Mouse (Mus musculus) neural tube, embryonic 15.5 days (tissue): ENCODE results near the gene Gm9803. TPM values are rescaled to one million over a fixed set of nuclear protein-coding genes. Genes with fewer than 3 reads are reported as not detected.
A peak's percentile ranks its signal among the peaks of the same experiment; 100 is the strongest.
"Not testable (repeated sequence)": the region's sequence is repeated elsewhere in the genome, so short reads cannot be mapped to it uniquely, and the experiment has no call there.

Experiments used
- ATAC-seq: fragments of 200-750 bp; cut with Nextera tagmentation; 2 replicates; pipeline ENCODE4 v1.8.0; 2017; ENCODE audit warnings: mild to moderate bottlenecking, moderate TSS enrichment, moderate library complexity; ENCODE audit not compliant: low FRiP score
- H3K27ac ChIP-seq: fragments of 300-500 bp; sonication (generic); replicated peaks from 2 replicates; pipeline ENCODE4 v1.5.1; 2015; ENCODE audit warnings: mild to moderate bottlenecking, inconsistent platforms
- H3K27me3 ChIP-seq: fragments of 300-500 bp; sonication (generic); replicated peaks from 2 replicates; pipeline ENCODE4 v1.6.1; 2015; ENCODE audit warnings: inconsistent platforms
- H3K36me3 ChIP-seq: fragments of 300-500 bp; sonication (generic); 2 replicates; pipeline ENCODE4 v1.6.1; 2015; ENCODE audit warnings: inconsistent platforms
- H3K4me1 ChIP-seq: fragments of 300-500 bp; sonication (generic); 2 replicates; pipeline ENCODE4 v1.6.1; 2015; ENCODE audit warnings: inconsistent platforms
- H3K4me2 ChIP-seq: fragments of 300-500 bp; sonication (generic); 2 replicates; pipeline ENCODE4 v1.6.1; 2015; ENCODE audit warnings: inconsistent platforms, mild to moderate bottlenecking, moderate library complexity
- H3K4me3 ChIP-seq: fragments of 300-500 bp; sonication (generic); replicated peaks from 2 replicates; pipeline ENCODE4 v1.5.1; 2015; ENCODE audit warnings: mild to moderate bottlenecking, inconsistent platforms
- H3K9ac ChIP-seq: fragments of 300-500 bp; sonication (generic); replicated peaks from 2 replicates; pipeline ENCODE4 v1.6.1; 2015; ENCODE audit warnings: mild to moderate bottlenecking, inconsistent platforms
- H3K9me3 ChIP-seq: fragments of 300-500 bp; sonication (generic); replicated peaks from 2 replicates; pipeline ENCODE4 v1.6.1; 2016; ENCODE audit warnings: inconsistent platforms
- WGBS: fragments of 180-500 bp; shearing (Covaris S2); methylation state at CpG from one replicate; pipeline ENCODE4 v1.1.7; 2015; ENCODE audit warnings: mixed read lengths; 5-methylcytosine and 5-hydroxymethylcytosine counted together
- polyA plus RNA-seq: library from polyadenylated mRNA; unstranded; fragments of >200 nt; fragmentation: Nextera tagmentation; extraction: Ambion mirVana; gene quantifications from 2 replicates; pipeline ENCODE4 v1.2.1, GENCODE M21; 2015

Gm9803 gene
- 17.6 and 25.6 TPM in 2 replicates for polyA plus RNA-seq

DNA sequence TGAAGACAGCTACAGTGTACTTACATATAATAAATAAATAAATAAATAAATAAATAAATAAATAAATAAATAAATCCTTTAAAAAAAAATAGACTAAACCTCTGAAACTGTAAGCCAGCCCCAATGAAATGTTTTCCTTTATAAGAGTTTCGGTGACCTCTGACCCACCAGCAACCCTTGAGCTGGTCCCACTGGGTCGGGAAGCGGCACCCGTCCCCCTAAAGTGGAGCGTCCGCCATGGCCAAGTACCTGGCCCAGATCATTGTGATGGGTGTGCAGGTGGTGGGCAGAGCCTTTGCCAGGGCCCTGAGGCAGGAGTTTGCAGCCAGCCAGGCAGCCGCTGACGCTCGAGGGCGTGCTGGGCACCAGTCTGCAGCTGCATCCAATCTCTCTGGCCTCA, at the start of gene Gm9803:
Gene Gm9803 (plus strand): TSS at position 154 of the 400 bp plus-strand sequence.
- 91% methylated on average over 10 of the region's 10 CpGs for WGBS
- H3K9me3 ChIP-seq, H3K9ac ChIP-seq, H3K27ac ChIP-seq, H3K4me3 ChIP-seq, ATAC-seq, H3K4me2 ChIP-seq, H3K27me3 ChIP-seq: not testable (repeated sequence)
- H3K36me3 ChIP-seq = peaks cover 15% of the 10 kb centered on the region
- peaks cover 13% of the 10 kb centered on the region for H3K4me1 ChIP-seq

DNA sequence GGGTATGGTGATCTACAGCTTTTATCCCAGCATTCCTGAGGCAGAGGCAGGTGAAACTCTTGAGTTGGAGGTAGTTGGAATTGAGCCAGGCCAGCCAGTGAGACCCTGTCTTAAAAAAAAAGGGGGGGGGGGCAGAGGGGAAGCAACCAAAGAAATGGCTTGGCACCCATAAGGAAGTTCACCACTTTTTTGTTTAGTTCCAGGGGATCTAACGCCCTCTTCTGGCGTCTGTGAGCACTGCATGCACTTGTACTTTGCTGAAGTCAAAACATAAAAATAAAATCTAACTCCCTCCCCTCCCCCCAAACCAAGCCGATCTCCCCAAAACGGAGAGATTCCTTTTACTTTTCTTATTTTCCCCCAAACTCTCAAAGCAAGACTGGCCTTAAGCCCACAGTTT, 48.5 kb upstream of the Gm9803 start:
- H3K4me1 ChIP-seq = peaks cover 23% of the 10 kb centered on the region
- H3K4me2 ChIP-seq = no peak overlapping the region
- WGBS = 62% methylated on average over 4 of the region's 4 CpGs
- no peaks in the 10 kb centered on the region for H3K27me3 ChIP-seq
- H3K36me3 ChIP-seq = no peaks in the 10 kb centered on the region
- H3K9ac ChIP-seq = no peak overlapping the region
- no peaks in the 10 kb centered on the region for H3K9me3 ChIP-seq
- H3K27ac ChIP-seq = no peak overlapping the region
- no peak overlapping the region for H3K4me3 ChIP-seq
- ATAC-seq = no peak

DNA sequence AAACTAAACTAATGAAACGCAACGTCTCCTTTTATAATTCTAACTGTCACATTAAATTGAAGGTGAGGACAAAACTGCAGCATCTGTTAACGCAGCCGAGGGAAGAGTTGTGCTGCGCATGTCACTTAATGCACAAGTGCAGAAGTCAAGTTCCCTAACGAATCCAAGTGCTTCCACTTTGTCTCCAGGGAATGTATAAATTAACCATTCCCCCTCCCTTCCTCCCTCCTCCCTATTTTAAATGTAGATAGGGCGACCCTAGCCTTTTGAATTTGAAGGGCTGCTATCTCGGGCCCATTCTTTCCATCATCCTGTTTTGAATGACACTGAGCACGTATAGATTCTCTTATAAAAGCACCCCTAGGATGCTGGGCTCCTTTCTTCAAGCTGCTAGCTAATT, 46.4 kb upstream of the Gm9803 start:
- Histone ChIP-seq H3K9me3 (no peaks in the 10 kb centered on the region), H3K9ac (peak overlapping the region; percentile 81), H3K4me1 (peaks cover 35% of the 10 kb centered on the region), H3K4me2 (peak overlapping the region; percentile 98), H3K4me3 (peak overlapping the region; percentile 88), H3K27me3 (no peaks in the 10 kb centered on the region), H3K27ac (no peak overlapping the region), H3K36me3 (no peaks in the 10 kb centered on the region)
- no peak for ATAC-seq
- 5% methylated on average over 9 of the region's 9 CpGs for WGBS

DNA sequence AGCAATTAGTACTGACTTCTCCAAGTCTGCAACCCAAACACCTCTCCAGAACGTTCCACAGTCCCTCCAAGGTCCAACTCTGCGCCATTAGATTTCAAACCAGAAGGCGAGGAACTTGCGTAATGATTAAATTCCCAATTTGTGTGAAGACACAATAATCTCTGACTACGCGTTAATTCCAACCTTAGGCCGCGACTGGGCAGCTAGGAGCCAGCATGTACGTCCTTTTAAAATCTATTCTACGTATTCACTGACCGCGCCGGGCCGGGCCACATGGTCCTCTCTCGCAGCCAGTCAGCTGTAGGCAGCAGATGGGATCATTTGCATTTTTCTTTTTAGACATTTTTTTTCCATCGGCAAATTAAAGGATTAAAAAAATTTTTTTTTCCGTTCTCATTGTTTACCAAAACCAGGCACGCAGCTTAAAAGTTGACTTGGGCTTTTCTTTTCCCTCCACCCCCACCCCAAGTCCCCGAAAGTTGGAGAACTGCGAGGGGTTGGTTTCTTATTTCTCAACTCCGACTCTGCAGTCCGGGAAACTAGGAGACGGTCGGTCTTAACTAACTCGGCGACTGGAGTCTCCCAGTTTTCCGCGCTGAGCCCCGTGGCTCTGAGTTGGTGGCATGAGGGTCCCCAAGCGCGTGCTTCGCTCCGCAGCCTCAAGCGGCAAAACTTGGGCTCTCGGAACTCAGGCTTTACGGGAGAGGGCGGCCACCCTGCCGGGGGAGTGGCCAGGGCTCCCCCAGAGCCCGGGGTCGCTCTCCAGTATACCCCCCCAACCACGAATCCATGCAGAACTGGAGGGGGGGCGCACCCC, 45.8 kb upstream of the Gm9803 start:
- Histone ChIP-seq H3K4me2 (peak overlapping the region; percentile 98), H3K9me3 (no peaks in the 10 kb centered on the region), H3K36me3 (no peaks in the 10 kb centered on the region), H3K4me1 (peaks cover 35% of the 10 kb centered on the region), H3K4me3 (peak overlapping the region; percentile 88), H3K27me3 (no peaks in the 10 kb centered on the region), H3K27ac (peak overlapping the region; percentile 96), H3K9ac (peak overlapping the region; percentile 81)
- under 1% methylated on average over 42 of the region's 42 CpGs for WGBS
- ATAC-seq = peak; percentile 18

DNA sequence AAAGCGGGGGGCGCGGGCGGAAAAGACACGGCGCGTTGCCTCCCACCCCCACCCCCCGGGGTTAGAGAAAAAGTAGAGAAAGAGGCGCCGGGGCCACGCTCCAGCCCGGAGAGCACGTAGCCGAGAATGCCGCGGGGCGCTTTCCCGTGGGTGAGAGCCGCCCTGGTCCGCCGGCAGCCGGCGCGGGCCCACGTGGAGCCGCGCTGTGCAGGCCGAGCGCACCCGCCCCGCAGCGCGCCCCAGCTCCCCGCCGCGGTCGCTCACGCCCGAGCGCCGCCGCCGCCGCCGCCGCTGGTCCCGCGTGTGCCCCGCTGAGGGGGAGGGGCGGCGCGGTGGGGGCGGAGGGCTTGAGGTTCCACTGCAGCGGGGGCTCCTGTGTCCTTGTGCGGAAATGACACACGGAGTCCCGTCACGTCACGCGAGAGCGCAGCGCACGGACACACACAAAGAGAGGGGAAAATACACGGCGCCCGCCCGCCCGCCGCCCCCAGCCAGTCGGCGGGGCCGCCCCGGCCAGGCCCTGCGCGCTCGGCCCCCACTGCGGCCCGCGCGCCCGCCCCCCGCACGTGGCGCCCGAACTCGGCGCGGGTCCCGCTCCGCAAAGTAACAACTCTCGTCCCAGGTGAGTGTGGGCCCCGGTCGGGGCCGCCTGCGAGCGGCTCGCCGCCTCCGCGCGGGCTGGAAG, 45.0 kb upstream of the Gm9803 start, which contains the start of gene Bend3:
Gene Bend3 (plus strand): TSS at position 81 of the 685 bp plus-strand sequence.
- H3K4me3 ChIP-seq = peak within 1 kb of the TSS; percentile 88
- under 1% methylated on average over 61 of the region's 101 CpGs for WGBS
- peaks cover 41% of the 10 kb centered on the region for H3K4me1 ChIP-seq

DNA sequence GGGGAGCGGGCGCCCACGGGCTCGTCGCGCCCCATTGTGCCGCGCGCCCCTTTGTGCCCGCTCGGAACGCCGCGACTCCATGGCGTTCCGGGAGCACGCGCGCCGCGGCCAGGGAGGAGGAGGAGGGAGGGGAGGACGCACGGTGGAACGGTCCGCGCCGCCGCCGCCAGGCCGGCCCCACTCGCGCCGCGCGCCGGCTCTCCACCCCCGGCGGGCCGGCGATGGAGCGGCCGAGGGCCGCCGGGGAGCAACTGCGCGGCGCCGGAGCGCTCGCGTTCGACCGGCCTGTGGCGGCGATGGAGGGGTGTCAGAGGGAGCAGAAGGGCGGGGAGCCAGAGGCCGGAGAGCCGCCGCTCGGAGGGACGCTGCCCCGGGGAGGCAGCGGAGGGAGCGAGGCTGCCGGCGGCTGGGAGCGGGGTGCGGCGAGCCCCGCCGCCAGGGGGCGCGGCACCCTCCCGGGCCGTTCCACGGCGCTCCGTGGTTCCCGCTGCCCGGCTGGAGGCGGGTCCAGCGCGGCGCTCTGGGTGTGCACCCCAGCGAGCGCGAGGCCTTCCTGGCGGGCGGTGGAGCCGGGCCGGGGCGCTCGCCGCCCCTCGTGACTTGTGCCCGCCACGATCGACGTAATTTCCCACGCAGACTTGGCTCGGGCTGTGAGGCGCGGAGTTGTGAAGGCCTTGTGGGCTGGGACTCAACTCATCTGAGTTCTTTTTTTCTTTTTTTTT, 44.3 kb upstream of the Gm9803 start:
- peak; percentile 90 for ATAC-seq
- peaks cover 41% of the 10 kb centered on the region for H3K4me1 ChIP-seq
- H3K4me2 ChIP-seq = peak overlapping the region; percentile 98
- H3K9ac ChIP-seq = peak overlapping the region; percentile 81
- WGBS = under 1% methylated on average over 74 of the region's 103 CpGs
- peak overlapping the region; percentile 88 for H3K4me3 ChIP-seq
- H3K27ac ChIP-seq = peak overlapping the region; percentile 96
- no peaks in the 10 kb centered on the region for H3K9me3 ChIP-seq
- no peaks in the 10 kb centered on the region for H3K36me3 ChIP-seq
- H3K27me3 ChIP-seq = no peaks in the 10 kb centered on the region

More for the DNA sequence above, 45.0 kb upstream of the Gm9803 start, which contains the start of gene Bend3:
- H3K4me2 ChIP-seq = peak within 1 kb of the TSS; percentile 98
- no peaks in the 10 kb centered on the region for H3K27me3 ChIP-seq
- ATAC-seq = peak; percentile 81
- H3K9me3 ChIP-seq = no peaks in the 10 kb centered on the region
- H3K9ac ChIP-seq = peak within 1 kb of the TSS; percentile 81
- H3K36me3 ChIP-seq = no peaks in the 10 kb centered on the region
- H3K27ac ChIP-seq = peak within 1 kb of the TSS; percentile 96

DNA sequence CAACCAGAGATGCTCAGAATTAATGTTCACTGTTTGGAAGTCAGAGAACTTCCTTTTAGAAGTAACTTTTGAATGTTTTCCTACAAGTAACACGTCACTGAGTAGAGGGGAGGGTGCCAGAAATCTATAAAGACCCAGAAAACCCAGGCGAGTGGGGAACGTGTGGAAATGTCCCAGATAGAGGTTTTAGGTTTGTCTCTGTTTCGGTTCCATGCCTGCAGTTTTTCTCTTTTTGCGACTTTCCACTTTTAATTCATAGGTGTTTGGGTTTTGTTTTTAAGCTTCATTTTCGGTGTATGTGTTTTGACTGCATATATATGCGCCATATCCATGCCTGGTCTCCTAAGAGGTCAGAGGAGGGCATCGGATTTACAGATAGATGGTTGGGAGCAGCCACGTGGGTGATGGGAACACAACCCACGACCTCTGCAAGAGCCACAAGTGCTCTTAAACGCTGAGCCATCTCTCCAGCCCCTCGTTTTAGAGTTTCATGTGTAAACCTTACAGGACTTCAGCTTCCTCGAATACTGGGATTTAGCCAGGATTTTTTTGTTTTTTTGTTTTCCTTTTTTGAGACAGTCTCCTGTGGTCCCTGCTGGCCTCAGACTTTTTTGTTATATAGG, 43.5 kb upstream of the Gm9803 start:
- H3K27me3 ChIP-seq = no peaks in the 10 kb centered on the region
- peak overlapping the region; percentile 88 for H3K4me3 ChIP-seq
- peaks cover 41% of the 10 kb centered on the region for H3K4me1 ChIP-seq
- no peaks in the 10 kb centered on the region for H3K9me3 ChIP-seq
- H3K36me3 ChIP-seq = no peaks in the 10 kb centered on the region
- WGBS = 5% methylated on average over 13 of the region's 13 CpGs
- peak overlapping the region; percentile 98 for H3K4me2 ChIP-seq
- peak overlapping the region; percentile 81 for H3K9ac ChIP-seq
- peak overlapping the region; percentile 96 for H3K27ac ChIP-seq
- no peak for ATAC-seq

DNA sequence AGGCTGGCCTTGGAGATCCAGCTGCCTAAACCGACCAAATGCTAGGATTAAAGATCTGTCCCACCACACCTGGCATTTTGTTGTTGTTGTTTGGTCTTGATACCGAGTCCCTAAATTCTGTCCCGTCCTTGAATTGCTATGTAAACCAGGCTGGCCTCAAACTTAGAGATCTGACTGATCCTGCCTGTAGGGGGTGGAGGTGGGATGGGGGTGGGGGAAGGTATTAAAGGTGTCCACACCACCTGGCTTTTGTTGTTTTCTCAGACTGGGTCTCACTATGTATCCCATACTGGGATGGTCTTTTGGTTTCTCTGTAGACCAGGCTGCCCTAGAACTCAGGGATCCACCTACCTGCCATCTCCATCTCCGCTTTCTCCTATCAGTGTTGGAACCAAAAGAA, 42.7 kb upstream of the Gm9803 start:
- no peaks in the 10 kb centered on the region for H3K36me3 ChIP-seq
- WGBS = 46% methylated on average over 4 of the region's 4 CpGs
- peaks cover 41% of the 10 kb centered on the region for H3K4me1 ChIP-seq
- H3K4me3 ChIP-seq = no peak overlapping the region
- H3K9ac ChIP-seq = no peak overlapping the region
- no peak for ATAC-seq
- H3K27me3 ChIP-seq = no peaks in the 10 kb centered on the region
- H3K27ac ChIP-seq = no peak overlapping the region
- H3K4me2 ChIP-seq = no peak overlapping the region
- H3K9me3 ChIP-seq = no peaks in the 10 kb centered on the region

DNA sequence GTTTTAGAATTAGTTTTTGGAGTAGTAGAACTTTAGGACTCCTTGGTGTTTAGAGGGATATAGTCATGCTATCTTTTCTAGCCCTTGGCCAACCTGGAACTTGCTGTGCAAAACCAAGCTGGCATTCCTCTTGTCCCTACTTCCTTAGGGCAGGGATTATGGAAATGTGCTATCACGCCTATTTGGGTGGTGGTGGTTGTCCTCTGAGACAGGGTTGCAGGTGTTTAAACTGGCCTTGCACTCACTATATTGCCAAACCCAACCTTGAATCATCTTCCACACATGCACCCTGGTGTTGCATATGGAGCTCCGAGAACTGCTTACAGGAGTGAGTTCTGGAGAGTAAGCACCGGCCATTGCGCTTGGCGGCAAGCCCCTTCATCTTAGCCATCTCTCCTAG, 41.9 kb upstream of the Gm9803 start:
- Histone ChIP-seq H3K4me3 (no peak overlapping the region), H3K27me3 (no peaks in the 10 kb centered on the region), H3K4me2 (no peak overlapping the region), H3K9ac (no peak overlapping the region), H3K27ac (no peak overlapping the region), H3K36me3 (no peaks in the 10 kb centered on the region), H3K4me1 (peaks cover 39% of the 10 kb centered on the region), H3K9me3 (no peaks in the 10 kb centered on the region)
- WGBS = 87% methylated on average over 5 of the region's 5 CpGs
- no peak for ATAC-seq

DNA sequence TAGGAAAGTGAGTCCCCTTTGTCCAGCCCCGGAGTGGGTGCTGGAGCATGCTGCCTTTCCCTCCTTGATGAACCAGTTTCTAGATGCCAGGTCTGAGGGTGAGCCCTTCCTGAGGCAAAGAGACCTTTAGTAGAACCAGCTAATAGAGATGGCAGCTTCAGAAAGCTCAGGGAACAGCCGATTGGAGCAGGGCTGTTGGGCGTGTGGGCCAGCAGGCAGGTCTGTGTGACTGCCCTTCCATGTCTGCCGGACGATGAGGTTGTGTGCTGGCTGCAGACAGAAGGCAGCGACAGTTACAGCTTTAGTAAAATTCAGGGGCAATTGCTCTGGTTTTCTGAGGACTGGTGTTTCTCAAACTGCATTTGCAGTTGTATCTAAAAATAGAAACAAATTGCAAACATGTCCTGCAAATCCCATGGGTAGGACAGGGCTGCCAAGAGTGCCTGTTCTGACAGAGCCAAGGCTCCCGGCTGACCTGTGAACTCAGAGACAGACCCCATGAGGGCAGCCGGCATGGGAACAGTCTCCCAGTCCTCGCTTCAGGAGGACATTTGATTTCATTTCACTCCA, 40.4 kb upstream of the Gm9803 start:
- Histone ChIP-seq H3K4me1 (peaks cover 29% of the 10 kb centered on the region), H3K27me3 (no peaks in the 10 kb centered on the region), H3K9ac (no peak overlapping the region), H3K4me3 (no peak overlapping the region), H3K9me3 (no peaks in the 10 kb centered on the region), H3K4me2 (no peak overlapping the region), H3K36me3 (no peaks in the 10 kb centered on the region), H3K27ac (peak overlapping the region; percentile 38; the same call in 1 of the 2 replicates)
- no peak for ATAC-seq
- WGBS = 53% methylated on average over 9 of the region's 9 CpGs

DNA sequence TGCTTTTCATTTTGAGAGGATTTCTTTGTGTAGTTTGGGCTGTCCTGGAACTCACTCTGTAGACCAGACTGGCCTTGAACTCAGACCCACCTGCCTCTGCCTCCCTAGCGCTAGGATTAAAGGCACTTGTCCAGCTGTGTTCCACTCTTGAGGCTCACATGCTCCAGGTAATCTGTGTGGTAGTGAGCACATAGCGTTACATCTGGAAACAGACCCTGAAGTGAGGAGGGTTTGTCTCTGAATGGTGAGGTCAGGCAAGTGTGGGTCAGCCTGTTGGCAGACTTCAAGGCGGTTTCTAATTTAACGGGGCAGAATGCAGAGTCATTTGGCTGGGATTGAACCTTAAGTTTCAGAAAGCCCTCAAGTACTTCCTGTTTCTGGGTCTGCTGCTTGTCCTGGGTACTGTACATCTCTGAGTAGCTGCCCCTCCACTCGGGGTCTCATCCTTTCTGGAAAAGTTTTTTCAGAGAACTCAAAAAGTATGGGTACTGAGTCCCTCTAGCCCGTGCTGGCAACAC, 38.1 kb upstream of the Gm9803 start:
- WGBS = 86% methylated on average over 6 of the region's 6 CpGs
- no peak overlapping the region for H3K4me2 ChIP-seq

More for the DNA sequence above, 38.1 kb upstream of the Gm9803 start:
- Histone ChIP-seq H3K9ac (no peak overlapping the region), H3K36me3 (no peaks in the 10 kb centered on the region), H3K27ac (no peak overlapping the region), H3K4me3 (no peak overlapping the region), H3K4me1 (peaks cover 22% of the 10 kb centered on the region), H3K9me3 (no peaks in the 10 kb centered on the region), H3K27me3 (no peaks in the 10 kb centered on the region)
- no peak for ATAC-seq
